Mouse (Mus musculus) ES-E14 (cell line): ENCODE results near the gene Myo1g.

Source experiments
- HCFC1 ChIP-seq: IDR thresholded peaks from 2 replicates; pipeline ENCODE4 v1.6.1; 2012; ENCODE audit warnings: low read length, inconsistent platforms, borderline replicate concordance; ENCODE audit not compliant: insufficient read depth
- MAFK ChIP-seq: IDR thresholded peaks from 2 replicates; pipeline ENCODE4 v1.6.1; 2014; ENCODE audit warnings: mild to moderate bottlenecking, low read depth, low read length, inconsistent platforms; ENCODE audit not compliant: insufficient read depth
- ZNF384 ChIP-seq: IDR thresholded peaks from 2 replicates; pipeline ENCODE4 v1.6.1; 2012; ENCODE audit warnings: low read depth, low read length, inconsistent platforms

- TF ChIP-seq HCFC1 (no peak), MAFK (no peak), ZNF384 (no peak)
These were observed 39.0 kb downstream of the Myo1g start for GRCm38 (mm10) chr11:6481669-6482185.
